Mouse (Mus musculus) intestine, postnatal 0 days (tissue): ENCODE results near the gene Phgdh. TPM values are rescaled to one million over a fixed set of nuclear protein-coding genes. Genes with fewer than 3 reads are reported as not detected.
A peak's percentile ranks its signal among the peaks of the same experiment; 100 is the strongest.

Experiments used
- ATAC-seq: fragments of 200-750 bp; cut with Nextera tagmentation; 2 replicates; pipeline ENCODE4 v1.8.0; 2017; ENCODE audit warnings: mild to moderate bottlenecking, moderate TSS enrichment, moderate library complexity
- H3K27ac ChIP-seq: fragments of 300-500 bp; sonication (generic); 2 replicates; pipeline ENCODE4 v1.5.1; 2014; ENCODE audit warnings: mild to moderate bottlenecking, low read depth, low read length, moderate library complexity
- H3K27me3 ChIP-seq: fragments of 300-500 bp; sonication (generic); replicated peaks from 2 replicates; pipeline ENCODE4 v1.6.1; 2014; ENCODE audit warnings: low read length, mixed read lengths; ENCODE audit not compliant: control insufficient read depth, insufficient read depth
- H3K36me3 ChIP-seq: fragments of 300-500 bp; sonication (generic); 2 replicates; pipeline ENCODE4 v1.6.1; 2014; ENCODE audit warnings: mild to moderate bottlenecking, moderate library complexity; ENCODE audit not compliant: control insufficient read depth, insufficient read depth
- H3K4me1 ChIP-seq: fragments of 300-500 bp; sonication (generic); replicated peaks from 2 replicates; pipeline ENCODE4 v1.6.1; 2014; ENCODE audit warnings: antibody characterized with exemption, low read length, mixed read lengths; ENCODE audit not compliant: control insufficient read depth, insufficient read depth
- H3K4me2 ChIP-seq: fragments of 300-500 bp; sonication (generic); replicated peaks from 2 replicates; pipeline ENCODE4 v1.6.1; 2014; ENCODE audit warnings: low read depth, mild to moderate bottlenecking, moderate library complexity
- H3K4me3 ChIP-seq: fragments of 300-500 bp; sonication (generic); 2 replicates; pipeline ENCODE4 v1.5.1; 2014; ENCODE audit warnings: low read depth, low read length
- H3K9ac ChIP-seq: fragments of 300-500 bp; sonication (generic); 2 replicates; pipeline ENCODE4 v1.6.1; 2014; ENCODE audit warnings: mild to moderate bottlenecking, low read depth, low read length
- H3K9me3 ChIP-seq: fragments of 300-500 bp; sonication (generic); 2 replicates; pipeline ENCODE4 v1.6.1; 2016; ENCODE audit warnings: mixed run types; ENCODE audit not compliant: control insufficient read depth
- CTCF ChIP-seq: sonication (generic); IDR thresholded peaks from 2 replicates; pipeline ENCODE4 v1.5.1; 2016; ENCODE audit warnings: low read depth, mild to moderate bottlenecking, control low read depth, antibody characterized with exemption, moderate library complexity
- WGBS: fragments of 180-500 bp; shearing (Covaris S2); extraction: QIAGEN DNeasy Blood & Tissue Kit; methylation state at CpG from one replicate; pipeline ENCODE4 v1.1.7; 2014; 5-methylcytosine and 5-hydroxymethylcytosine counted together
- polyA plus RNA-seq: library from polyadenylated mRNA; unstranded; fragments of >200 nt; fragmentation: Nextera tagmentation; extraction: Ambion mirVana; gene quantifications from 2 replicates; pipeline ENCODE4 v1.2.1, GENCODE M21; 2015

Gene Phgdh
- polyA plus RNA-seq, 1 experiment from 2014 or later = 89.9 TPM

DNA sequence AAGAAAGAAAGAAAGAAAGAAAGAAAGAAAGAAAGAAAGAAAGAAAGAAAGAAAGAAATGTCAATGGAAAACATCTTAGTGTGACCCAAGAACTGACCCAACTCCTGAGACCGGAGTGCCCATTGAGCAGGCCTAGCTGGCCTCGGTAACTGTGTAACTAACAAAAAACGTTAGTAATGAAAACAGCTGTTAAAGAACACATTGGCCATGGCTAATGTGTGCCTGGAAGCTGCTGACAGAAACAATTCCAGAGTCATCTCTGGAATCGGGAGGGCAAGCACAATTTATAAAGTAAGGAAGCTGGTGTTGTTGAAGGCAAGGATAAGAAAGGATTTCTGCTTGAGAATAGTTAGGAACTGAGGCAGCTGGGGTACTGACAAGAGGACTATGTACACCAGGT lies 28.5 kb upstream of the Phgdh start:
- WGBS = 48% methylated on average over 4 of the region's 4 CpGs
- no peak for TF ChIP-seq CTCF

DNA sequence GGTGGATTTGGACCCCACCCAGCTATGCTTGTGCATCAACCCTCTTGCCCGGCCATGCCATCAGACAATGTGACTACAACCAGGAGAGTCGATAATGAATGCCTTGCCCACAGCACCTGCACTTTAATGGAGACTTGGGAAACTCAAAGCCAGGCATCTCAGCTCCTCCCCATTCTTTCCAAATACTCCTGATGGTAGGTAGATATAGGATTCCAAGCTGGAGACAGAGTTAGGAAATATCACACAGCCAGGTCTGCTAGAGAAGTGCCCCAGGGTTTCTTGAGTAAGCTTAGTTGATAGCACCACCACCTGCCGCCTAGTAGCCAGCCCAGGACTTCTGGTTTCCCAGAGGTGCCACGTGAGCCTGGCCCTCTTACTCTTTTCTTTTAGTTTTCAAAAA lies 27.0 kb upstream of the Phgdh start:
- WGBS = 80% methylated on average over 4 of the region's 4 CpGs
- H3K9me3 ChIP-seq = peaks cover 2% of the 10 kb centered on the region; the same call in 1 of the 2 replicates
- no peaks in the 10 kb centered on the region for H3K36me3 ChIP-seq
- no peak overlapping the region for H3K4me2 ChIP-seq
- H3K9ac ChIP-seq = no peak overlapping the region
- no peak for TF ChIP-seq CTCF
- no peak overlapping the region for H3K4me3 ChIP-seq
- no peaks in the 10 kb centered on the region for H3K27me3 ChIP-seq
- H3K4me1 ChIP-seq = no peaks in the 10 kb centered on the region
- no peak overlapping the region for H3K27ac ChIP-seq
- no peak for ATAC-seq

More for the DNA sequence above, 28.5 kb upstream of the Phgdh start:
- no peak for ATAC-seq
- H3K27me3 ChIP-seq = no peaks in the 10 kb centered on the region
- peaks cover 4% of the 10 kb centered on the region; the same call in 1 of the 2 replicates for H3K9me3 ChIP-seq
- H3K4me3 ChIP-seq = no peak overlapping the region
- H3K27ac ChIP-seq = no peak overlapping the region
- no peaks in the 10 kb centered on the region for H3K4me1 ChIP-seq
- no peak overlapping the region for H3K4me2 ChIP-seq
- H3K9ac ChIP-seq = no peak overlapping the region
- no peaks in the 10 kb centered on the region for H3K36me3 ChIP-seq

GRCm38 (mm10) chr3:98366086-98366485 lies 26.3 kb upstream of the Phgdh start:
- H3K4me3 ChIP-seq = no peak overlapping the region
- H3K27me3 ChIP-seq = no peaks in the 10 kb centered on the region
- H3K27ac ChIP-seq = no peak overlapping the region
- H3K4me2 ChIP-seq = no peak overlapping the region
- TF ChIP-seq CTCF = no peak
- H3K9ac ChIP-seq = no peak overlapping the region
- H3K9me3 ChIP-seq = no peaks in the 10 kb centered on the region
- H3K4me1 ChIP-seq = no peaks in the 10 kb centered on the region
- WGBS = 83% methylated on average over 3 of the region's 3 CpGs
- ATAC-seq = no peak
- H3K36me3 ChIP-seq = no peaks in the 10 kb centered on the region

DNA sequence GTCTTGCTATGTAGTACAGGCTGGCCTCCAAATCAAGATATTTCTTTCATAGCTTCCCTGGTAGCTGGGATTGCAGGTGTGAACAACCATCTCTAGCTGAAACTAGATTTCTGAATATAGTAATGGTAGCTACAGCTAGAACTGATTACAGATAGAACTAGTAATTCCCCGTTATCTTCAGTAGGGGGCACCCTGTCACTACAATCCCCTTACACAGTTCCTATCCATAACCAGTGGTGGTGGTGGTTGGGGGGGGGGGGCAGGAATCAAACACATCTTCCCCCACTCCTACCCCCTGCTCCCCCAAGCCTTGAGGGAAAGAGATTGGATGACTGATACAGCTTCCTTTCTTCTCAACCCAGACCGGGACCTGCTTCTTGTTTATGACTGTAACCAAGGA lies 23.0 kb upstream of the Phgdh start:
- no peak overlapping the region for H3K4me3 ChIP-seq
- H3K36me3 ChIP-seq = no peaks in the 10 kb centered on the region
- no peak overlapping the region for H3K27ac ChIP-seq
- H3K4me1 ChIP-seq = no peaks in the 10 kb centered on the region
- H3K4me2 ChIP-seq = no peak overlapping the region
- no peaks in the 10 kb centered on the region for H3K9me3 ChIP-seq
- 29% methylated on average over 2 of the region's 2 CpGs for WGBS
- H3K27me3 ChIP-seq = no peaks in the 10 kb centered on the region
- ATAC-seq = no peak
- peak; percentile 81 for TF ChIP-seq CTCF
- H3K9ac ChIP-seq = no peak overlapping the region

DNA sequence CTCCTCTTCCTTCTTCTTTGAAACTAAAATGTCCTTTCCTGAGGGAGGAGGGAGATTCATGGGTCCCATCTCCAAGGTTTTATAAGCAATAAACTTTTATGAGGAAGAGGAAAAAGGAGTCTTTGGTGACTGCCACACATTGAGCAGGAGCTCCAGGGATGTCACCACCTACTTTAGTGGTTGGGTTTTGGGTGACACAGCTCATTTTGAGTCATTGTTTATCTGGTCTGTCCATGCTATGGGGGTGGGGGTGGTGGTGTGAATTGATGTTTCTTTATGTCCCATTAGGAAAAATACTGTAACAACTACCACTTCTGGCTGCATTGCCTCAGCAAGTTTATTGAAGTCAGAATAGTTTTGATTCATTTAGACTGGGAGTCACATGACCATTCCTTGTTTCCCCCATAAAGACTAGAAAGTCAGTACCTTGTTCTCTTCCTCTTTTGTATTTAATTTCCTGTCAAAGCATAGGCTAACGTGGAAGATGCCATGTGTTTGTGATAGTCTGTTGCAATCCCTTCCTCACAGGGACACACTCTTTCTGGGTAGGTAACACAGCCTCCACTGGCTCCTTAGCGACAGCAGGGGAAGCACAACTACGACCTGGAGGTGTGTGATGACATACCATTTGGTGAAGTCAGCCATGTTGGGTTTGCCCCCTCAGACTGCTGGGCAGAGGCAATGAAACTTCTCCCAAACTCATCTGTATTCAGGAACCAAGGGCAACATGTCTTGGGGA lies 17.0 kb upstream of the Phgdh start:
- Histone ChIP-seq H3K4me2 (no peak overlapping the region), H3K9me3 (no peaks in the 10 kb centered on the region), H3K4me1 (no peaks in the 10 kb centered on the region), H3K36me3 (no peaks in the 10 kb centered on the region), H3K9ac (no peak overlapping the region), H3K4me3 (no peak overlapping the region), H3K27me3 (no peaks in the 10 kb centered on the region), H3K27ac (no peak overlapping the region)
- no peak for ATAC-seq
- 65% methylated on average over 3 of the region's 3 CpGs for WGBS
- TF ChIP-seq CTCF = no peak

DNA sequence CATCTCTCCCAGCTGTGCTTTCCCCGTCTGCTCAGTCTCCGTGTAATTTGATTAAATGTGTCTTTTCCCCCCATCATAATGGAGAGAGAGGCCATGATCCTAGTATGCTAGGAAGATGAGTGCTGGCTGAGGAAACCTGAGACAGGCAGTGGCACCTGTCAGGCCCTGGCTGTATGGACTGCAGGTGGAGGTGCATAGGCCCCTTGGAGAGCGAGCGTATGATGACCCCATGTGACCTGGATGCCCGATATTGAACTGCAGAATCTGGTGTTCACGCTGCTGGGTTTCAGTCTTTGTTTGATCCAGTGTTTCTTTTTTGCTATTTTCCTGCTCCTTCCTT lies 16.2 kb upstream of the Phgdh start:
- no peak for TF ChIP-seq CTCF
- no peak overlapping the region for H3K27ac ChIP-seq
- H3K4me1 ChIP-seq = no peaks in the 10 kb centered on the region
- no peaks in the 10 kb centered on the region for H3K9me3 ChIP-seq
- no peaks in the 10 kb centered on the region for H3K27me3 ChIP-seq
- no peaks in the 10 kb centered on the region for H3K36me3 ChIP-seq
- ATAC-seq = no peak
- WGBS = 69% methylated on average over 6 of the region's 6 CpGs
- no peak overlapping the region for H3K4me3 ChIP-seq
- H3K4me2 ChIP-seq = no peak overlapping the region
- H3K9ac ChIP-seq = no peak overlapping the region
